Mouse (Mus musculus) kidney, postnatal 0 days (tissue): ENCODE results near the gene Aox3. TPM values are rescaled to one million over a fixed set of nuclear protein-coding genes. Genes with fewer than 3 reads are reported as not detected.

Source experiments
- ATAC-seq: fragments of 200-750 bp; cut with Nextera tagmentation; replicated peaks from 2 replicates; pipeline ENCODE4 v1.8.0; 2017; ENCODE audit warnings: low read depth, moderate number of reproducible peaks, moderate TSS enrichment, moderate library complexity; ENCODE audit not compliant: low FRiP score
- DNase-seq: peaks from one replicate; pipeline ENCODE4 v3.0.0-alpha.2; 2016; ENCODE audit warnings: low spot score
- H3K27ac ChIP-seq: fragments of 300-500 bp; sonication (generic); 2 replicates; pipeline ENCODE4 v1.5.1; 2014; ENCODE audit warnings: mild to moderate bottlenecking
- H3K27me3 ChIP-seq: fragments of 300-500 bp; sonication (generic); 2 replicates; pipeline ENCODE4 v1.6.1; 2014; ENCODE audit warnings: low read length, mixed read lengths; ENCODE audit not compliant: insufficient read depth
- H3K36me3 ChIP-seq: fragments of 300-500 bp; sonication (generic); 2 replicates; pipeline ENCODE4 v1.6.1; 2014; ENCODE audit warnings: low read length, mixed read lengths; ENCODE audit not compliant: insufficient read depth
- H3K4me1 ChIP-seq: fragments of 300-500 bp; sonication (generic); replicated peaks from 2 replicates; pipeline ENCODE4 v1.6.1; 2014; ENCODE audit warnings: antibody characterized with exemption, low read length, mixed read lengths; ENCODE audit not compliant: insufficient read depth
- H3K4me2 ChIP-seq: fragments of 300-500 bp; sonication (generic); 2 replicates; pipeline ENCODE4 v1.6.1; 2014; ENCODE audit warnings: mild to moderate bottlenecking, low read length, moderate library complexity, mixed read lengths
- H3K4me3 ChIP-seq: fragments of 300-500 bp; sonication (generic); replicated peaks from 2 replicates; pipeline ENCODE4 v1.5.1; 2014; ENCODE audit warnings: low read depth, low read length
- H3K9ac ChIP-seq: fragments of 300-500 bp; sonication (generic); 2 replicates; pipeline ENCODE4 v1.6.1; 2014; ENCODE audit warnings: low read depth, low read length
- H3K9me3 ChIP-seq: fragments of 300-500 bp; sonication (generic); replicated peaks from 2 replicates; pipeline ENCODE4 v1.6.1; 2016; ENCODE audit warnings: low read length, inconsistent platforms, mixed read lengths
- CTCF ChIP-seq: IDR thresholded peaks from 2 replicates; pipeline ENCODE4 v1.5.1; 2016; ENCODE audit warnings: antibody characterized with exemption, low read depth, mild to moderate bottlenecking, moderate library complexity
- WGBS: fragments of 180-500 bp; shearing (Covaris S2); extraction: QIAGEN DNeasy Blood & Tissue Kit; methylation state at CpG from one replicate; pipeline ENCODE4 v1.1.7; 2014; 5-methylcytosine and 5-hydroxymethylcytosine counted together
- polyA plus RNA-seq: library from polyadenylated mRNA; unstranded; fragments of >200 nt; fragmentation: Nextera tagmentation; extraction: Ambion mirVana; gene quantifications from 2 replicates; pipeline ENCODE4 v1.2.1, GENCODE M21; 2015

Aox3 gene
- polyA plus RNA-seq, 1 experiment from 2014 or later, result 3.8 TPM

DNA sequence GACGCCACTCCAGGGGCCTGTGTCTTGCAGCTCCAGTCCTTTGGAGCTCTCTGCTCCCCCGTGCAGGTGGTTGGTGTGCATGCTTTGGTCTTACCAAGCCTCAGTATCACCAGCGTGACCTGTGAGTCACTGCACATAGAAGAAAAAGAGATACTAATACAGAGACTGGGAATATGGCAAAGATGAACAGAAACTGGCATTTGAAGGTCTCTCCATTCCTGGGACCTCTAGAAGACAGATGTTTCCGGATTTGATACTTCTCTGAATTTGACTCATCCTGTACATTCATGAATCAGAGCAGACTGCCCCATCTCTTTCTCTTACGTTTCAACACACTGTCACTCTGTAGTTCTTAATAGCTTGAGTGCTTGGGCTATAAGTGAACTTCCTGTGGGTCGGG, 57.0 kb downstream of the Aox3 start:
- no peak for TF ChIP-seq CTCF
- ATAC-seq (no peak), DNase-seq (no peak)
- Histone ChIP-seq H3K9ac (no peak overlapping the region), H3K27me3 (no peaks in the 10 kb centered on the region), H3K4me1 (no peaks in the 10 kb centered on the region), H3K4me3 (no peak overlapping the region), H3K9me3 (no peaks in the 10 kb centered on the region), H3K36me3 (no peaks in the 10 kb centered on the region), H3K27ac (no peak overlapping the region), H3K4me2 (no peak overlapping the region)
- 69% methylated on average over 6 of the region's 6 CpGs for WGBS

DNA sequence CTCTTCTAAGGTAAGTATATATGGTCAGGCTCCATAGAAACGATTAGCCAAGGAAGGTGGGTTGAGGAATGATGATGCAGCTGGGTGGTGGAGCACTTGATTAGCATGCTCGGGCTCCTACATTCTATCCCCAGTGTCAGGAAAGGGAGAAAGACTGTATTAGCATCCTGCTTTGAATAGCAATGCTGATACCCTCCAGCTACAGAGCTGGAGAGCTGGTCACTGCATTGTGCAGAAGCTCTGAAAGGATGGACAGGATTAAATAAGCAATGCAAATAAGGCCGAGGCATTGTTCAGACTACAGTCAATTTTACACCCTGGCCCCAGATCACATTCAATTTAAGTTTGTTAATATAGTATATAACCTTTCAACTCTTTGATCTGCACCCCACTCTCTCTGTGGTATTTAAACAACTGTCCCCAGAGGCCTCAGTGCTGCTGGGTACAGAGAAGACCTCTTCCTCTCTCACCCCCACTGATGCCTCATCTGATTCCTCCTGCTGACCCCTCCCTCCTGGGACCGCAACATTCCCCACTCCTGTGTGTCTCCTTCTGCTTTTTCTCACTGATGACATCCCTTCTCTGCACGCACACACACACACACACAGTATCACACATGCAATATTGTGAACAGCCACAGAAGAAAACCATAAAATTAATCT, 75.7 kb downstream of the Aox3 start:
- H3K36me3 ChIP-seq, result no peaks in the 10 kb centered on the region
- no peak overlapping the region for H3K4me2 ChIP-seq
- no peak for TF ChIP-seq CTCF
- 70% methylated on average over 5 of the region's 5 CpGs for WGBS
- ATAC-seq (no peak), DNase-seq (no peak)
- H3K9me3 ChIP-seq, result no peaks in the 10 kb centered on the region
- H3K27ac ChIP-seq, result no peak overlapping the region
- no peak overlapping the region for H3K4me3 ChIP-seq
- H3K9ac ChIP-seq, result no peak overlapping the region
- H3K27me3 ChIP-seq, result no peaks in the 10 kb centered on the region
- H3K4me1 ChIP-seq, result no peaks in the 10 kb centered on the region

DNA sequence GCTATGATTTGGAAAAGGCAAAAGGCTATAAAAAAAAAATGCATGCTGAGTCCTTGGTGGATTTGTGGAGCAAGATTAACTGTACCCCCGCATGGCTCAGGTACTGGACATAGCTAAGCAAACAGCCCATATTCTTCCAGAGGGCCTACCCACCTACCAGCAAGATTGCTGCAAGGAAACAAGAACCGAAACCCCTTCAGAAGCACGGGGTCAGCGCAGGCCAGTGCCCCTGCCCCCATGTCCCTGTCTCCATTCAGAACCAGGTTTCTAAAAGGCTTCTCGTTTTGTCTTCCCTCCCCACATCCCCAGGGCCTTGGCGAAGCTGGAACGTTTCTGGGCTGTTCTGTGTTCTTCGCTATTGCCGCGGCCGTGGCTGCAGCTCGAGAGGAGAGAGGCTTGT, 81.4 kb downstream of the Aox3 start:
- TF ChIP-seq CTCF, result no peak

DNA sequence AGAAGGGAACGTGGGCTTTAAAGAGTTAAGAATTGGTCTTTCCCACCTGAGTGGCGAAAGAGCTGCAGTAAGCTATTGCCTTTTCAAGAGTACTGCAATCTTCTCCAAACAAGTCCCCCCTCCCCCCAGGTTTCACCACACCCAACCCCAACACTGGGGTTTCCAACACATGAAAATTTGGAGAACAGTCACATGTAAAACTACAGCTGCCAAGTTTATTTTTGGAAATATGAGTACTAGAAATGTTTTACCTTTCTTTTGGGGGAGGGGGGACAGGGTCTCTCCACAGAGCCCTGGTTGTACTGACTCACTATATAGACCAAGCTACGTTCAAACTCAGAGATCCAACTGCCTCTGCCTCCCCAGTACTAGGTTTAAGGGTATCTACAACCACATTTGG, 82.1 kb downstream of the Aox3 start:
- DNase-seq (no peak), ATAC-seq (no peak)
- Histone ChIP-seq H3K4me3 (no peak overlapping the region), H3K9me3 (no peaks in the 10 kb centered on the region), H3K27me3 (no peaks in the 10 kb centered on the region), H3K9ac (no peak overlapping the region), H3K4me1 (no peaks in the 10 kb centered on the region), H3K27ac (no peak overlapping the region), H3K36me3 (no peaks in the 10 kb centered on the region), H3K4me2 (no peak overlapping the region)
- WGBS, result 78% methylated on average over 3 of the region's 3 CpGs
- TF ChIP-seq CTCF, result no peak

More for the DNA sequence above, 81.4 kb downstream of the Aox3 start:
- DNase-seq (no peak), ATAC-seq (no peak)
- Histone ChIP-seq H3K9ac (no peak overlapping the region), H3K9me3 (no peaks in the 10 kb centered on the region), H3K4me2 (no peak overlapping the region), H3K36me3 (no peaks in the 10 kb centered on the region), H3K4me3 (no peak overlapping the region), H3K27ac (no peak overlapping the region), H3K4me1 (no peaks in the 10 kb centered on the region), H3K27me3 (no peaks in the 10 kb centered on the region)
- WGBS, result 75% methylated on average over 12 of the region's 12 CpGs

DNA sequence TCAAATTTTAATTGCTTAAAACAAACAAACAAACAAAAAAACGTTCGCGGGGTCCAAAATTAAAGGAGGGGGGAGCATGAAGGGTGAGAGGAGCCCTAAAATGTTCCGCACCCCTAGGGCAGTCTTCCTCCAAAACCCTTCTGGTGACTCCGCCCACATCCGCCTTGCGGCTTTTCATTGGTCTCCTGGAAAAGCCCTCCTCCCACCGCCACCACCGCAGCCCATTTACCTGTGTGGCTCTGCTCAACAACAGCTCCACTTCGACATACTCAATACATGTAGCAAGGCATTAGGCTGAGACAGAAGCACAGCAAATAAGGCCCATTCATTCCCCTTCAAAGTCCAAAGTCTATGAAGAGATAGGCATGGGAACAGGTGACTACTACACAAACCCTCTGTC, 82.6 kb downstream of the Aox3 start:
- WGBS, result 23% methylated on average over 10 of the region's 10 CpGs
- H3K9ac ChIP-seq, result no peak overlapping the region
- ATAC-seq (no peak), DNase-seq (no peak)
- H3K9me3 ChIP-seq, result no peaks in the 10 kb centered on the region
- no peaks in the 10 kb centered on the region for H3K27me3 ChIP-seq
- TF ChIP-seq CTCF, result no peak
- no peak overlapping the region for H3K4me2 ChIP-seq
- H3K36me3 ChIP-seq, result no peaks in the 10 kb centered on the region
- H3K4me3 ChIP-seq, result no peak overlapping the region
- H3K27ac ChIP-seq, result no peak overlapping the region
- no peaks in the 10 kb centered on the region for H3K4me1 ChIP-seq

DNA sequence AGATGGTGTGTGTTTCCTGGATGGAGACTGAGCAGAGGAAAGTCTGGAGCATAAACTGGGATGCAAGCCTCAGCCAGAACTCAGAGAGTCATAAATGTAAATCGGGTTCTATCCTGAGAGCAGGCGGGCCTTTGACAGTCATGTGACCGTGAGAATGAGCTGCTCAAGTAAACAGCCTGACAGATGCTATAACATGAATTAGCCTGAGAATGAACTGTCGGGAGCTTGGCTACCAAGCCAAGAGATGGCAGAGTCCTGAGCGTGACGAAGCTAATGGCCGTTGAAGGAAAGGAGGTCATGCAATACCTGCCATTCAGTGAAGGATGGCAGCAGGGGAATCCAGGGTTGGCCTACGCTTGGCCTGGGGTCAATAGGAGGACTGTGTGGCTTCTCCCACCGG, 84.1 kb downstream of the Aox3 start:
- Histone ChIP-seq H3K9ac (no peak overlapping the region), H3K4me2 (no peak overlapping the region), H3K4me1 (no peaks in the 10 kb centered on the region), H3K9me3 (no peaks in the 10 kb centered on the region), H3K36me3 (no peaks in the 10 kb centered on the region), H3K4me3 (no peak overlapping the region), H3K27me3 (no peaks in the 10 kb centered on the region), H3K27ac (no peak overlapping the region)
- WGBS, result 17% methylated on average over 9 of the region's 9 CpGs
- peak; percentile 61 for DNase-seq
- peak; percentile 76 for ATAC-seq
- TF ChIP-seq CTCF, result no peak

DNA sequence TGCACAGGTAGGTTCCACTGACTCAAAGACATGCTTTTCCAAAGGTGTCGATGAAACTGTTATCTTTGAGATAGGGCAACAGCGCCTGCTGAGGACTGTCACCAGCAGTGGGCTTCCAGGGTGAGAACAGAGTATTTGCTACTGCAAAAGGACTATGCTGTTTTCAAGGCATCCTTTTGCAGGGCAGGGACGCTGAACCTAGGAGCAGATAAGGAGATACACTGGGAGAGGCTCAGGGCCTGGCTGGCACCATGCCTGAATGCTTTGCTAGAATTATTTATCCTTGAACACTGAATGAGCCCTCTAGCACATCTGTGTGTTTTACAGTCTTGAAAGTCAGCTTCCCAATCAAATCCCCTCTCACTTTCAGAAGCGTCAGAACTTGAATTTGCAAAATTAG, 85.5 kb downstream of the Aox3 start:
- Histone ChIP-seq H3K4me1 (no peaks in the 10 kb centered on the region), H3K4me3 (no peak overlapping the region), H3K36me3 (no peaks in the 10 kb centered on the region), H3K9me3 (no peaks in the 10 kb centered on the region), H3K9ac (no peak overlapping the region), H3K27me3 (no peaks in the 10 kb centered on the region), H3K27ac (no peak overlapping the region), H3K4me2 (no peak overlapping the region)
- no peak for TF ChIP-seq CTCF
- ATAC-seq (no peak), DNase-seq (no peak)
- 83% methylated on average over 4 of the region's 4 CpGs for WGBS
